Mouse (Mus musculus) bone marrow macrophage, adult 2 months (primary cell): ENCODE measurements around the gene Insig2.

Source experiments
- CTCF ChIP-seq: IDR thresholded peaks from 2 replicates; pipeline ENCODE4 v1.5.1; 2012; ENCODE audit warnings: low read depth, mild to moderate bottlenecking, low read length, moderate library complexity
- POLR2A ChIP-seq: IDR thresholded peaks from 2 replicates; pipeline ENCODE4 v1.6.1; 2012; ENCODE audit warnings: mild to moderate bottlenecking, low read depth, low read length, borderline replicate concordance

GRCm38 (mm10) chr1:121277466-121277865, 54.9 kb downstream of the Insig2 start:
- TF ChIP-seq CTCF (no peak), POLR2A (no peak)
